Mouse (Mus musculus) spleen, embryonic (tissue): ENCODE data around the gene Fam57b.

Experiments used
- CTCF ChIA-PET: fragments of 350-600 bp; sonication (Branson Sonifier 250); formaldehyde crosslinking; loops from one replicate; lab custom pipeline; 2022; lab: Charles Lee

Fam57b gene

DNA sequence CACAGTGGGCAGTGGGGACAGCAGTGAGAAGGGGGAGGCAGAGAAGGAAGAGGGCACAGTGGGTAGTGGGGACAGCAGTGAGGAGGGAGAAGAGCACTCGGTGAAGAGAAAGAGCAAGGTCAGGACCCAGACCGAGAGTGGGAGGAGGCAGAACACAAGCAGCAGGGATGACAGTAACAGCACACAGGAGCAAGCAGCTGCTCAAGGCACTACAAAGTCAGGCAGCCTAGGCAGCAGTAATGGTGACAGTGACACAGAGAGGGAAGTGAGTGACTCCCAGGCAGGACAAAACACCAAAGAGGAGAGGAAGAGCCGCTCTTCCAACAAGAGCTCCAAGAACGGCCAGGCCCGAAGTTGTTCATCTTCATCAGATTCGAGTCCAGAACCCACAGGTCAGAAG lies 66.3 kb downstream of the Fam57b start:
- CTCF ChIA-PET: interaction anchor here (1.1 kb wide), 1 partner anchor 20 kb away, joined by 3 read pairs; no protein-coding TSS in a partner anchor

DNA sequence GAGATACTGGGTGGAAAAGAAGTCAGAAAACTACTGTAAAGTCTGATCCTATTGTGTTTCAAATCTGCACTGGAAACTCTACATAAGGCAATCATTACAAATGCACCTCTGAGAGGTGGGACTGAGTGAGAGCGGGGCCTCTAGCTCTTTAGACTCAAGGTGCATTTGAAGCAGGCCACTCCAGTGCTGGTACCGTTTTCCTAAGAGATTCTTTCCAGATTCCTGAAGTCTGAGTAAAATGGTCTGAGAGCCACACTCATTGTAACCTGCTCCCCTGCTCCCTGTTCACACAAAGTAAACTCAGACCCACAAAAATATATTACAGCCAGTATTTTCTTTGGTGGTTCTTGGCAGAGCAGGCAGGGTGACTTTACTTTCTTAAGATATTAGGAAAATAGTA lies 70.1 kb downstream of the Fam57b start:
- CTCF ChIA-PET: no interaction called here

DNA sequence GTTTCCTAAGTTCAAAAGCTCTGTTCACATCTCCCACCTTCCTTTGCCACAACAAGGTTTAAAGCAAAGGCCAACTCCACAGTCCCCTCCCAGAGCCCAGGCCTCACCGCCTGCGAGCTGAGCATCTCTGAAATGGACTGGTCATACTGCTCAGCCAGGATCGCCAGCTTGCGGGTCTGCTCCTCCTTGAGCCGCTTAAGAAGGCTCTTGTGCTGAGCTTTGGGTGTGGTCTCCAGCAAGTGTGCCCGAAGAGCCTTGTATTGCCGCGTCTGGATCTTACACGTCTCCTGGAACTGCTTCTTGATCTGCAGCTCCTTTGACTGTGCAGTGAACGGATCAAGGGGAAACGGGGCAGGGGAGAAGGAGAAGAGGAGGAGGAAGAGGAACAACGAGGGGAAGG lies 70.5 kb downstream of the Fam57b start:
- CTCF ChIA-PET: no interaction called here

DNA sequence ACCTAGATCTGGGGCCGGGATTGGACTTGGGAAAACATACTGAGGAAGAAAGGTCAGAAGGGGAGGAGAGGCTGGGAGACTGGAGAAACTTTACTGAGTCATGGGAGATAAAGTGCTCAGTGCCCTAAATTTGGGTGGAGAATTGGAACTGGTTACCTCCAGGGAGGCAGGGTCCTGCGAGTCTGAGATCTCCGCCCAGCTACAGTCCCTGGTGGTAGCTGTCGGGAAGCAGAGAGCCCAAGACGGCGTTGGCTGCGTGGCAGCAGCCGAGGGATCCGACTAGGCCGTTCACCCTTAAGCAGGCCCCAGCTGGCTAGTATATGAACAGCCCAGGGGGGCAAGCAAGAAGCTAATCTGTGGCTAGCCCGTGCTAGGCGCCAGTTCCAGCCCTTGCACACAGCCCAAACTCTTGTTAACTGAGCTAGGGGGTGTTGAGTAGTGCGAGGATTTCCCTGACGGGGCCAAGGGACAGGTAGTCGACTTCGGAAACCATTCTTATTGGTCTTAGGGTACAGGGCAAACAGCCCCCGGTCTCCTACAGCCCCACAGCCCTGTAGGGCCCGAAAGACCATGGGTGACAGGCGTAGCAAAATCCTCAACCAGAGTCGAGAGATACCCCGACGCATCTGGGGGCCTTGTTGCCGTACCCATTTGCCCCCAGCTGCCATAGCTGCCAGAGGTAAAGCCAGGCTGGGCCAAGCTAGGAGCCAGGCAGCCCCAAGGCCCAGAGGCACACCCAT lies 72.5 kb downstream of the Fam57b start:
- CTCF ChIA-PET: no interaction called here

DNA sequence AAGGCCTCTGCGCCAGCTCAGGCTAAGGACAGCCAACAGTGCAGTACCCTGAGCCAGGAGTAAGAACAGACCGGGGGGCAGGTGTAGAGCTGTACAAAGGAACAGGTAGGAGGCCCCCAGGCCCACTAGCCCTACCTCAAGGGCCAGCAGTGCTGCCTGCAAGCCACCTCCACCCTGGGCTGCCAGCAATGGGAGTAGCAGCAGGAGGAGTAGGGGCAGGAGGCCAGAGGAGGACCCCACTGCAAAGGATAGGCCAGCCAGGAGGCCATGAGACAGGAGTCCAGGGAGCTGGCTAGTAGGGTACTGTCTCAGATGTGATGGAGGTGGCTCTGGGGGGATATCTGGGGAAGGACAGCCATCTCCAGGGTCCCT lies 73.0 kb downstream of the Fam57b start:
- CTCF ChIA-PET: no interaction called here

DNA sequence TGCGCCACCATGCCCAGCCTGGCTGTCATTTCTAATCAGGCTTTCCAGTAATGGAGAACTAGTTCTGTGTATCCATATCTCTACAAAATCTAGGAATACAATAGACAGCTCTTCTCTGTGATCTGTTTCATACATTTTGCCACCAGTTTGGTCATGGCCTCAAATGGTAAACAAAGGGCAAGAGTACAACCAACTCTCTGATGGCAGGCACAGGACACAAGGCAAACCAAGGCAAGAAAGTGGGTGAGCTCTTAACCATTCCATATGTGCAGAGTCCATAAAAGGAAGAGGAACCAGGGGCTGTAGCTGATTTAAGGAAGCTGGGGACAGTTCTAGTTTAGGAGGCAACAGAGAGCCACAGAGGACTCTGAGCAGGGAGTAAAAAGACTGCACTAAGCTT lies 79.8 kb downstream of the Fam57b start:
- CTCF ChIA-PET: no interaction called here
